Mouse (Mus musculus): ENCODE data around the gene Pard3. TPM values are rescaled to one million over a fixed set of nuclear protein-coding genes. Genes with fewer than 3 reads are reported as not detected.
A peak's percentile ranks its signal among the peaks of the same experiment; 100 is the strongest.

Pard3 gene
- polyA plus RNA-seq, 1 experiment: 13.2 TPM

DNA sequence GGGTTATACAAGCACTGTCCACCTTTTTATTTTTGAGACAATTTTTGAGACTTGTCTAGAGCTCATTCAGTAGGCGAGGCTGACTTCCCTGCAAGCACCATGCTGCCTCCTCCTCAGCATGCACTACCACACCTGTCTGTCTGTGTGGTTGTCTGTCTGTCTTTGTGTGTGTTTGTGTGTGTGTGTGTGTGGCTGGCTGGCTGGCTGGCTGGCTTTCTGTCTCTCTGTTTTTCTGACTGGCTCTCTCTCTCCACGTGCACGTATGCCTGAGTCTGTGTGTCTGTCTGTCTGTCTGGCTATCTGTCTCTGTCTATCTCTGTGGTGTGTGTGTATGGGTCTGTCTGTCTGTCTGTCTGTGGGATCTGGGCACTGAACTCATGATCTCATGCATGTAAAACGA, 199.2 kb downstream of the Pard3 start:
- TF ChIP-seq CTCF (IDR thresholded peaks at IDR 0.05; ENCODE audit: borderline replicate concordance, insufficient read depth, low read depth, low read length) (no peak), POLR2A (IDR thresholded peaks at IDR 0.05; ENCODE audit: borderline replicate concordance, insufficient read depth, low read length) (no peak)

DNA sequence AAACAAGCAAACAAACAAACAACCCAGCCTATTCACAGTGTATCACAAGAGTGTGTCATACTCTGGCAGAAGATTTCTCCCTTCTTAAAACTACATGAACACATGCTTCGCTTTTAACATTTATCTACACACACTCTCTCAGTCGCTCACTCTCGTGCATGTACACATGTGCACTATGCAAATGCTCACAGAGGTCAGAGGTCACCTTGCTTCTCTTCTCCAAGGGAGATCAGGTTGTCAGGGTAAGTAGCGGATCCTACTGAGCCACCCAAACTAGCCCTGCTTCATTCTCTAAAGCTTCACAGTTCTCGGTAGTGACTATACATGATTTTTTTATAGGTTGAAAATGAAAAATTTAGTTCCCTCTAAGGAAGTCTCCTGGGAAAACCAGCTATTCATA, 199.8 kb downstream of the Pard3 start:
- TF ChIP-seq POLR2A (IDR thresholded peaks at IDR 0.05; ENCODE audit: borderline replicate concordance, insufficient read depth, low read length): no peak
- TF ChIP-seq CTCF (IDR thresholded peaks at IDR 0.05; ENCODE audit: borderline replicate concordance, insufficient read depth, low read depth, low read length): no peak
- H3K4me3 ChIP-seq (replicated peaks; ENCODE audit: insufficient read depth, low read depth, low read length): no peak overlapping the region
- no peak for DNase-seq
- 63% methylated on average over 5 of the region's 5 CpGs for WGBS
- H3K27me3 ChIP-seq (ENCODE audit: control insufficient read depth, insufficient read depth, low read length): no peaks in the 10 kb centered on the region
- H3K27ac ChIP-seq (ENCODE audit: insufficient read depth, low read length): no peak overlapping the region
- no peaks in the 10 kb centered on the region for H3K4me1 ChIP-seq (ENCODE audit: control insufficient read depth, insufficient read depth, low read length)

More for the DNA sequence above, 199.2 kb downstream of the Pard3 start:
- WGBS: 82% methylated on average over 4 of the region's 4 CpGs
- Histone ChIP-seq H3K27me3 (ENCODE audit: control insufficient read depth, insufficient read depth, low read length) (no peaks in the 10 kb centered on the region), H3K4me3 (replicated peaks; ENCODE audit: insufficient read depth, low read depth, low read length) (no peak overlapping the region), H3K27ac (ENCODE audit: insufficient read depth, low read length) (no peak overlapping the region), H3K4me1 (ENCODE audit: control insufficient read depth, insufficient read depth, low read length) (no peaks in the 10 kb centered on the region)
- no peak for DNase-seq

DNA sequence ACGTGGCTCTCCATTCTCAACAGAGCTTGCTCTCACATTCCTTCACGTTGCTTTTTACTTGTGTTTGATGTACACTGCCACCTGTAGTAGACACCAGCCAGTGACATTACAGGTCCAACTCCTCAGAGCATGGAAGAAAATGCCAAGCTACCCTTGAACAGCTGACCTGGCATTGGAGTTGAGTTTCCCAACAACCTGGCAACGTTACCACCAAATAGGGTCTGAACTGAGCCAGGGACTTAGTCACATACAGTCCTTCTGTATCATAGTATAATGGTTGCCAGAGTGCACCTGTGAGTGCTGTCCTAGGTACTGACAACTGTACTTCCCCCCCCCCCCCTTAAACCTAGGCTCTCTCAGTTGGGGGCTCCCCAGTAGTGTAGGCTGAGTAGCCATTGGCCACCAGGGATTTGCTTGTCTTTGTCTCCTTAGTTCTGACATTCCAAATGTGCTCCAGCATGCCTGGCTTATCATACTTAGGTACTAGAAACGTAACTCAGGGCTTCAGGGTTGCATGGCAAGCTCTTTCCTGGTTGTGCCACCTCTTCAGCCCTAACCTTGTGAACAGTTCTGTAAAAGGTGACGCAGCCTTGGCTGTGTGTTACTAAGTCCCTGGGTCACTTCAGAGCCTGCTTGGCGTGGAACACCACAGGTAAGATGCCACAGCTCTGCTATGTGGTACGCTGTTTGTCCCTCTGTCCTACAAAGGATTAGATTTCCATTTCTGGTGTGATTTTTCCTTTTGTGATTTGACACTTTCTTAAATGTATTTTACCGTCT, 201.2 kb downstream of the Pard3 start:
- no peak overlapping the region for H3K27ac ChIP-seq (ENCODE audit: insufficient read depth, low read length)
- no peak overlapping the region for H3K4me3 ChIP-seq (replicated peaks; ENCODE audit: insufficient read depth, low read depth, low read length)
- TF ChIP-seq CTCF (IDR thresholded peaks at IDR 0.05; ENCODE audit: borderline replicate concordance, insufficient read depth, low read depth, low read length) (no peak), POLR2A (IDR thresholded peaks at IDR 0.05; ENCODE audit: borderline replicate concordance, insufficient read depth, low read length) (no peak)
- no peak for DNase-seq
- H3K4me1 ChIP-seq (ENCODE audit: control insufficient read depth, insufficient read depth, low read length): no peaks in the 10 kb centered on the region
- no peaks in the 10 kb centered on the region for H3K27me3 ChIP-seq (ENCODE audit: control insufficient read depth, insufficient read depth, low read length)
- 90% methylated on average over 8 of the region's 8 CpGs for WGBS

DNA sequence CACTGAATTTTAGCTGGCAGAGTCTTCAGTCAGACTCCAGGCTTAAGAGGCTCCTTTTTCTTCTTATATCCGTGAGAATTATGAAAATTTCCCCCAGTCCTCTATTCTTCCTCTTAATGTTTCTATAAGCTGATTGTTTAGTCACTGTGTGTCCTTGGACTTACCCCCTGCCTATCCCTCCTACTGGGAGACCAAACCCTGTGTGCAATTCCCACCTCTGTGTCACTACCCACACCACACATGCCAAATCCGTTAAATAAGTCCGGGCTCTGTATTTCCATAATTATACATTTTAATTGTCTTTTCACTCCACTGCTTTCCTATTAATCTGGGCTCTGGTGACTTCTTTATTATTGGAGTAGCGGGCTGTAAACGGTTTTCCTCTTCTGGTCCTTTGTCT, 203.1 kb downstream of the Pard3 start:
- no peak overlapping the region for H3K27ac ChIP-seq (ENCODE audit: insufficient read depth, low read length)
- TF ChIP-seq CTCF (IDR thresholded peaks at IDR 0.05; ENCODE audit: borderline replicate concordance, insufficient read depth, low read depth, low read length): no peak
- TF ChIP-seq POLR2A (IDR thresholded peaks at IDR 0.05; ENCODE audit: borderline replicate concordance, insufficient read depth, low read length): no peak
- H3K27me3 ChIP-seq (ENCODE audit: control insufficient read depth, insufficient read depth, low read length): no peaks in the 10 kb centered on the region
- DNase-seq: no peak
- 48% methylated on average over 5 of the region's 5 CpGs for WGBS
- no peak overlapping the region for H3K4me3 ChIP-seq (replicated peaks; ENCODE audit: insufficient read depth, low read depth, low read length)
- no peaks in the 10 kb centered on the region for H3K4me1 ChIP-seq (ENCODE audit: control insufficient read depth, insufficient read depth, low read length)

DNA sequence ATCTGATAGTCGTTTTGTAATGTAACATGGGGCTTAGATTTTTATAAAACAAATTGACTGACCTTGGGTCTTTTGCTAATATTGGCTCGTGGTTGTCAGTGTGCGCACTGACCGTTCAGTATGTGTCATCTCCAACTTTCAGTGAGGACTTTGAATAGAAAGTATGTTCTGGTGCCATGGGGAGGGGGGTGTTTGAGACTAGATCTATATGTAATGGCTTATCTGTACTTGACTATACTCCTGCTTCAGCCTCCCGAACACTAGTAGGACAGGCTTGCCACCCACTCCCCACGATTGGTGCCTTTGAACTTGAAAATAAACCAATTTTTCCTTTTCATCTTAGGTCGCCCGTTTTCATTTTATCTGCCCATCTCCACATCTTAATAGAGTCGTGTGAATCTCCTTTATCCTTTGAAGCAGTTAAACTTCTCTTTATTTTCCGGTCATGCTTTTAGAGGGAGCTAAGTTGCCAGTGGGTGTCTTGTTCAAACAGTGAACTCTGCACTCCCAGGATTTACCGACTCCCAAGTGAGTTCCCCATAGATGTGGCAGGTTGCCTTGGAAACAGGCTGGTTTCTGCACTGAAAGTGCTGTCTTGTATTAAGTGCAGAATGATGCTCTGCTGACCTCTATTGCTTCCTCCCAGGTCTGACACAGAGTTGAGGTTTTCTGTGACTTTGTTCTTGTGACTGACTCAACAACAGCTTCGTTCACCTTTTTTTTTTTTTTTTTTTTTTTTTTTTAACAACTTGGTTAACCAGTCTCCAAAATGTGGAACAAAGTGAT, 204.7 kb downstream of the Pard3 start:
- 40% methylated on average over 12 of the region's 12 CpGs for WGBS
- Histone ChIP-seq H3K4me3 (replicated peaks; ENCODE audit: insufficient read depth, low read depth, low read length) (no peak overlapping the region), H3K27ac (ENCODE audit: insufficient read depth, low read length) (no peak overlapping the region), H3K27me3 (ENCODE audit: control insufficient read depth, insufficient read depth, low read length) (no peaks in the 10 kb centered on the region), H3K4me1 (ENCODE audit: control insufficient read depth, insufficient read depth, low read length) (no peaks in the 10 kb centered on the region)
- TF ChIP-seq CTCF (IDR thresholded peaks at IDR 0.05; ENCODE audit: borderline replicate concordance, insufficient read depth, low read depth, low read length) (no peak), POLR2A (IDR thresholded peaks at IDR 0.05; ENCODE audit: borderline replicate concordance, insufficient read depth, low read length) (no peak)
- peak in 1 of 2 experiments; percentile 10 for DNase-seq

DNA sequence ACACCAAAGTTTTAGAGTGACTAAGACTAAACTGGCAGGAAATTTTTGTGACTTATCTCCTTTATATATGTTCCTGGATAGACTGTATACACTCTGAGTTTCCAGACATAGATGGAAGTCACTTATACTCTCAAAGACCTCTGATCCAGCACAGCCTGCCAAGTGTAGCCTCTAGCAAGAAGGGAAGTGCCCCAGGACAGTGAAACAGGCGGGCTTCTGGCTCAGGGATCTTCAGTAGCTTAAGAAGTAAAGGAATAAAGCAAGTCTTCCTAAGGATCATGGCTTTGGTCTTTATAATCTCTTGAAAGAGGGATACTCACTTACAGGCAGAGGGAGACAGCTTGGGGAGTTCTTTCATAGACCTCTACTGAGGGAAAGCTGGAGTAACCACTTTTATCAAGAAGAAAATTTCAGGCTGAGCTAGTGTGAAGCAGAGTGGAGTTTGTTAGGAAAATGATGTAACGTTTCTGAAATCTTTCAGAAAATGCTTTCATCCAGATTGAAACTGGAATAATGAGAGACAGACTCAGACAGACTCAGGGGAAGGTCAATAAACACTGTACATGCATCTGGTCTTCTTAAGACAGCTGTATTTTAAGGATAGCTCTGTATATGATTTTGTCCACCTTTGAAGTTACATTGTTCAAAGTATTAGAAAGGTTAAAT, 205.5 kb downstream of the Pard3 start:
- no peak for TF ChIP-seq POLR2A (IDR thresholded peaks at IDR 0.05; ENCODE audit: borderline replicate concordance, insufficient read depth, low read length)
- no peak for TF ChIP-seq CTCF (IDR thresholded peaks at IDR 0.05; ENCODE audit: borderline replicate concordance, insufficient read depth, low read depth, low read length)
- DNase-seq: no peak
- Histone ChIP-seq H3K27me3 (ENCODE audit: control insufficient read depth, insufficient read depth, low read length) (no peaks in the 10 kb centered on the region; the same call in 1 of the 2 replicates), H3K4me1 (ENCODE audit: control insufficient read depth, insufficient read depth, low read length) (no peaks in the 10 kb centered on the region), H3K27ac (ENCODE audit: insufficient read depth, low read length) (no peak overlapping the region), H3K4me3 (replicated peaks; ENCODE audit: insufficient read depth, low read depth, low read length) (no peak overlapping the region)
- 76% methylated on average over 2 of the region's 2 CpGs for WGBS

DNA sequence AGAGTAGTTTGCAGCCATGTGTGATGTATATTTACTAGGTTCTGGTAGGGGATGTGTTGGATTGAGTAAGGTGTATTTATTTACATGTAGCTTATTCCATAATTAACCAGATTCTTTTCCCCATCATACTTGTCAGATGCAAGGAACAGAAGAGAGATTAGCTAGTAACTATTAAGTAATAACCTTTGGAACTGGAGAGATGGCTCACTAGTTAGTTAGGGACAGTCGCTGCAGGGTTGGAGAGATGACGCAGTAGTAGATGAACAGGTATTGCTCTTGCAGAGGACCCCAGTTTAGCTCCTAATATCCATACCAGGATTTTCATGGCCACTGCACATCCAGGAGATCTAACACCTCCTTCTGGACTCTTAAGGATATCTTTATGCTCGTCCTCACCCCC, 207.5 kb downstream of the Pard3 start:
- H3K27me3 ChIP-seq (ENCODE audit: control insufficient read depth, insufficient read depth, low read length): no peaks in the 10 kb centered on the region; the same call in 1 of the 2 replicates
- no peak for DNase-seq
- no peaks in the 10 kb centered on the region for H3K4me1 ChIP-seq (ENCODE audit: control insufficient read depth, insufficient read depth, low read length)
- no peak overlapping the region for H3K27ac ChIP-seq (ENCODE audit: insufficient read depth, low read length)
- TF ChIP-seq POLR2A (IDR thresholded peaks at IDR 0.05; ENCODE audit: borderline replicate concordance, insufficient read depth, low read length) (no peak), CTCF (IDR thresholded peaks at IDR 0.05; ENCODE audit: borderline replicate concordance, insufficient read depth, low read depth, low read length) (no peak)
- WGBS: over 99% methylated on average over 3 of the region's 3 CpGs
- no peak overlapping the region for H3K4me3 ChIP-seq (replicated peaks; ENCODE audit: insufficient read depth, low read depth, low read length)

All from cerebellum, adult 2 months (tissue).